Mouse (Mus musculus): Measurements from ENCODE around the gene Kif2a. TPM values are rescaled to one million over a fixed set of nuclear protein-coding genes. Genes with fewer than 3 reads are reported as not detected.
"Not testable (repeated sequence)": the region's sequence is repeated elsewhere in the genome, so short reads cannot be mapped to it uniquely, and the experiment has no call there.

Gene Kif2a
- total RNA-seq, 1 experiment, result 21.9 TPM

GRCm38 (mm10) chr13:106928296-106928695 lies 93.6 kb downstream of the Kif2a start:
- TF ChIP-seq CHD2 (IDR thresholded peaks at IDR 0.05; ENCODE audit: low read depth, low read length) (no peak), MAFK (IDR thresholded peaks at IDR 0.05; ENCODE audit: insufficient read depth, low read depth, low read length) (no peak), ZC3H11A (IDR thresholded peaks at IDR 0.05; ENCODE audit: borderline replicate concordance, low read depth, low read length) (no peak), HCFC1 (IDR thresholded peaks at IDR 0.05; ENCODE audit: borderline replicate concordance, insufficient read depth, low read length) (no peak), ZNF384 (IDR thresholded peaks at IDR 0.05; ENCODE audit: low read depth, low read length) (no peak)
- H3K36me3 ChIP-seq (ENCODE audit: control insufficient read depth, insufficient read depth, low read length, poor library complexity, severe bottlenecking), result no peaks in the 10 kb centered on the region; the same call in 1 of the 2 replicates
- no peaks in the 10 kb centered on the region for H3K4me1 ChIP-seq (ENCODE audit: control insufficient read depth in 2 of 2, insufficient read depth in 2 of 2, low read length in 2 of 2, poor library complexity in 1 of 2)
- H3K4me3 ChIP-seq (ENCODE audit: insufficient read depth in 1 of 2, low read depth in 1 of 2, low read length in 2 of 2, poor library complexity in 1 of 2, severe bottlenecking in 1 of 2), result no peak overlapping the region
- no peak overlapping the region for H3K27ac ChIP-seq (ENCODE audit: insufficient read depth, low read depth, low read length, poor library complexity, severe bottlenecking)
- H3K9me3 ChIP-seq (ENCODE audit: control insufficient read depth, insufficient read depth, low read depth, low read length), result no peaks in the 10 kb centered on the region
- in situ Hi-C loops (cut with MboI; ENCODE audit: low sequenced_read_pairs in 2 of 2, unreplicated experiment in 2 of 2), result no loop called here
- no peak overlapping the region for H3K9ac ChIP-seq (ENCODE audit: insufficient read depth, low read depth, low read length, poor library complexity, severe bottlenecking)
- DNase-seq (ENCODE audit: low read depth, low spot score), result no peak

- in situ Hi-C loops (cut with MboI; ENCODE audit: low sequenced_read_pairs in 2 of 2, unreplicated experiment in 2 of 2); H3K4me3 ChIP-seq (ENCODE audit: insufficient read depth in 1 of 2, low read depth in 1 of 2, low read length in 2 of 2, poor library complexity in 1 of 2, severe bottlenecking in 1 of 2); H3K9me3 ChIP-seq (ENCODE audit: control insufficient read depth, insufficient read depth, low read depth, low read length); H3K27ac ChIP-seq (ENCODE audit: insufficient read depth, low read depth, low read length, poor library complexity, severe bottlenecking); H3K36me3 ChIP-seq (ENCODE audit: control insufficient read depth, insufficient read depth, low read length, poor library complexity, severe bottlenecking); DNase-seq (ENCODE audit: low read depth, low spot score); H3K9ac ChIP-seq (ENCODE audit: insufficient read depth, low read depth, low read length, poor library complexity, severe bottlenecking); H3K4me1 ChIP-seq (ENCODE audit: control insufficient read depth in 2 of 2, insufficient read depth in 2 of 2, low read length in 2 of 2, poor library complexity in 1 of 2): not testable (repeated sequence)
- TF ChIP-seq ZNF384 (IDR thresholded peaks at IDR 0.05; ENCODE audit: low read depth, low read length), result peak; percentile 73; the same call in 1 of the 2 replicates
Measured at GRCm38 (mm10) chr13:106925921-106926320, 96.0 kb downstream of the Kif2a start.

DNA sequence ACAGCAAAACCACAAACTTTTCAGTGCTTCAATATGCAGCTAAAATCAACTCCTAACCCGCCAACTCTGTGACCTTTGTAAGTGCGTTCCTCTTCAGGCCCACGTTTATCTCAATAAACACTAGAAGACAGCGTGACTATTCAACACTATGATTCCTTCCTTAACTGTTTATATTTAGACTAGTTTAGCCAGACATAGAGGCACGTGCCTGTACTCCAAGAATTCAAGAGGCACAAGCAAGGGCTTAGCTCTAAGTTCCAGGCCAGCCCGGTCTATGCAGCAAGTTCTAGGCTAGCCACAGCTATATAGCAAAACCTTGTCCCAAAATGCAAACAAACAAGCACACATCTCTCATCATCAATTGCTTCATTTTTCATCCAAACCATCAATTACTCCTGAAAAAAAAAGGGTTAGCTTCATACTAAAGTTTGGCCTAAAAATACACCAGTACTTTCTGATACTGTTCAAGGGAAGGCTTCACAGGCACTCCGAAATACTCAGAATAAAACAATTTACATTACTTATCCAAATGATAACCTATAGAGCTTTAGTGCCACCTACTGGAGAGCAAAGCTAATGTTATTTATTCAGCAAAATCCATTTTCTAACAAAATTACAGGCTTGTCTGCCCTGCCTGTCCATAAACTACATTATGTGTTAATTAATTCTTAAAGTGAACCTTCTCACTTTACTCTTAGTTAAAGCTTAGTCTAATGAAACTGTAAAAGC lies 103.4 kb downstream of the Kif2a start:
- no peak for TF ChIP-seq HCFC1 (IDR thresholded peaks at IDR 0.05; ENCODE audit: borderline replicate concordance, insufficient read depth, low read length)
- TF ChIP-seq ZNF384 (IDR thresholded peaks at IDR 0.05; ENCODE audit: low read depth, low read length), result no peak
- no peak for TF ChIP-seq CHD2 (IDR thresholded peaks at IDR 0.05; ENCODE audit: low read depth, low read length)
- TF ChIP-seq ZC3H11A (IDR thresholded peaks at IDR 0.05; ENCODE audit: borderline replicate concordance, low read depth, low read length), result no peak
- TF ChIP-seq MAFK (IDR thresholded peaks at IDR 0.05; ENCODE audit: insufficient read depth, low read depth, low read length), result no peak
- H3K36me3 ChIP-seq (ENCODE audit: control insufficient read depth, insufficient read depth, low read length, poor library complexity, severe bottlenecking), result peaks cover 11% of the 10 kb centered on the region
- H3K4me1 ChIP-seq (ENCODE audit: control insufficient read depth in 2 of 2, insufficient read depth in 2 of 2, low read length in 2 of 2, poor library complexity in 1 of 2), result no peaks in the 10 kb centered on the region
- no peak overlapping the region for H3K27ac ChIP-seq (ENCODE audit: insufficient read depth, low read depth, low read length, poor library complexity, severe bottlenecking)
- in situ Hi-C loops (cut with MboI; ENCODE audit: low sequenced_read_pairs in 2 of 2, unreplicated experiment in 2 of 2), result no loop called here
- H3K4me3 ChIP-seq (ENCODE audit: insufficient read depth in 1 of 2, low read depth in 1 of 2, low read length in 2 of 2, poor library complexity in 1 of 2, severe bottlenecking in 1 of 2), result no peak overlapping the region
- H3K9ac ChIP-seq (ENCODE audit: insufficient read depth, low read depth, low read length, poor library complexity, severe bottlenecking), result no peak overlapping the region
- H3K9me3 ChIP-seq (ENCODE audit: control insufficient read depth, insufficient read depth, low read depth, low read length), result no peaks in the 10 kb centered on the region
- no peak for DNase-seq (ENCODE audit: low read depth, low spot score)

- TF ChIP-seq HCFC1 (IDR thresholded peaks at IDR 0.05; ENCODE audit: borderline replicate concordance, insufficient read depth, low read length), result no peak
- TF ChIP-seq ZC3H11A (IDR thresholded peaks at IDR 0.05; ENCODE audit: borderline replicate concordance, low read depth, low read length), result no peak
- TF ChIP-seq ZNF384 (IDR thresholded peaks at IDR 0.05; ENCODE audit: low read depth, low read length), result no peak
- no peak for TF ChIP-seq MAFK (IDR thresholded peaks at IDR 0.05; ENCODE audit: insufficient read depth, low read depth, low read length)
- no peak for TF ChIP-seq CHD2 (IDR thresholded peaks at IDR 0.05; ENCODE audit: low read depth, low read length)
- Histone ChIP-seq H3K9ac (ENCODE audit: insufficient read depth, low read depth, low read length, poor library complexity, severe bottlenecking) (no peak overlapping the region; the same call in 1 of the 2 replicates), H3K27ac (ENCODE audit: insufficient read depth, low read depth, low read length, poor library complexity, severe bottlenecking) (no peak overlapping the region), H3K4me1 (ENCODE audit: control insufficient read depth in 2 of 2, insufficient read depth in 2 of 2, low read length in 2 of 2, poor library complexity in 1 of 2) (no peaks in the 10 kb centered on the region), H3K4me3 (ENCODE audit: insufficient read depth in 1 of 2, low read depth in 1 of 2, low read length in 2 of 2, poor library complexity in 1 of 2, severe bottlenecking in 1 of 2) (no peak overlapping the region), H3K9me3 (ENCODE audit: control insufficient read depth, insufficient read depth, low read depth, low read length) (no peaks in the 10 kb centered on the region), H3K36me3 (ENCODE audit: control insufficient read depth, insufficient read depth, low read length, poor library complexity, severe bottlenecking) (peaks cover 3% of the 10 kb centered on the region)
- in situ Hi-C loops (cut with MboI; ENCODE audit: low sequenced_read_pairs in 2 of 2, unreplicated experiment in 2 of 2), result no loop called here
- no peak for DNase-seq (ENCODE audit: low read depth, low spot score)
Measured at GRCm38 (mm10) chr13:106913125-106913736, 108.7 kb downstream of the Kif2a start.
